Mouse (Mus musculus) layer of hippocampus, adult 2 months (tissue): ENCODE data around the gene Acod1. TPM values are rescaled to one million over a fixed set of nuclear protein-coding genes. Genes with fewer than 3 reads are reported as not detected.

Experiments
- DNase-seq, 2 experiments: peaks; one replicate each; pipeline ENCODE4 v3.0.0; 2022; ENCODE audit warnings: low spot score in 2 of 2
- H3K27ac ChIP-seq: fragments of 200-600 bp; 2 replicates; pipeline ENCODE4 v1.8.1; 2022
- H3K4me3 ChIP-seq: fragments of 200-600 bp; 2 replicates; pipeline ENCODE4 v1.8.1; 2022; ENCODE audit warnings: mild to moderate bottlenecking
- CTCF ChIP-seq: fragments of 200-600 bp; conservative IDR thresholded peaks from 2 replicates; pipeline ENCODE4 v1.8.1; 2022; ENCODE audit warnings: antibody characterized with exemption, mild to moderate bottlenecking, moderate library complexity
- long read RNA-seq, 2 experiments: library from polyadenylated mRNA; stranded (forward); transcript quantifications; one replicate each; pipeline ENCODE4 v2.0.0; 2021; ENCODE audit warnings: borderline mapping rate in 2 of 2
- total RNA-seq, 2 experiments: library from RNA; stranded (reverse); gene quantifications; 2 replicates each; pipeline ENCODE4 v1.2.3; 2021

Gene Acod1
- total RNA-seq: not detected
- long read RNA-seq, experiment 1: 0 reads
- long read RNA-seq, experiment 2: 0 reads

GRCm38 (mm10) chr14:103046677-103047076, at the start of gene Acod1:
Gene Acod1, plus strand, starts transcription at chr14:103046977.
- TF ChIP-seq CTCF: no peak
- Histone ChIP-seq H3K4me3 (no peak within 1 kb of the TSS), H3K27ac (no peak within 1 kb of the TSS)
- DNase-seq: no peak

- DNase-seq: no peak
- no peak overlapping the region for H3K4me3 ChIP-seq
- no peak for TF ChIP-seq CTCF
- H3K27ac ChIP-seq: no peak overlapping the region
These were observed 39.0 kb upstream of the Acod1 start for GRCm38 (mm10) chr14:103007737-103008136.

- peak; percentile 29 to 42 for DNase-seq
- H3K4me3 ChIP-seq: no peak overlapping the region
- peak; percentile 81 for TF ChIP-seq CTCF
- H3K27ac ChIP-seq: 0 out of 2 replicates have a peak overlapping the region, but pooled peaks have one; percentile 29
These were observed 35.0 kb upstream of the Acod1 start for GRCm38 (mm10) chr14:103011782-103012181.

GRCm38 (mm10) chr14:103012563-103013150, 34.1 kb upstream of the Acod1 start:
- DNase-seq: peak; percentile 48 to 65
- no peak overlapping the region for H3K27ac ChIP-seq
- peak; percentile 91 for TF ChIP-seq CTCF
- no peak overlapping the region for H3K4me3 ChIP-seq

GRCm38 (mm10) chr14:103017009-103017408, 29.8 kb upstream of the Acod1 start:
- no peak overlapping the region for H3K4me3 ChIP-seq
- no peak for DNase-seq
- H3K27ac ChIP-seq: no peak overlapping the region
- TF ChIP-seq CTCF: no peak

GRCm38 (mm10) chr14:103020046-103020445, 26.7 kb upstream of the Acod1 start:
- TF ChIP-seq CTCF: no peak
- no peak for DNase-seq
- no peak overlapping the region for H3K4me3 ChIP-seq
- H3K27ac ChIP-seq: no peak overlapping the region

GRCm38 (mm10) chr14:103029203-103029602, 17.6 kb upstream of the Acod1 start:
- TF ChIP-seq CTCF: no peak
- Histone ChIP-seq H3K4me3 (no peak overlapping the region), H3K27ac (no peak overlapping the region)
- DNase-seq: no peak

GRCm38 (mm10) chr14:103033271-103033823, 13.4 kb upstream of the Acod1 start:
- H3K27ac ChIP-seq: no peak overlapping the region
- TF ChIP-seq CTCF: no peak
- no peak for DNase-seq
- no peak overlapping the region for H3K4me3 ChIP-seq

GRCm38 (mm10) chr14:103034076-103034475, 12.7 kb upstream of the Acod1 start:
- no peak for TF ChIP-seq CTCF
- H3K27ac ChIP-seq: no peak overlapping the region
- H3K4me3 ChIP-seq: no peak overlapping the region
- DNase-seq: no peak

- no peak for DNase-seq
- no peak overlapping the region for H3K27ac ChIP-seq
- no peak for TF ChIP-seq CTCF
- no peak overlapping the region for H3K4me3 ChIP-seq
These were observed 9.8 kb upstream of the Acod1 start for GRCm38 (mm10) chr14:103037016-103037415.

GRCm38 (mm10) chr14:103048292-103049086, 1.7 kb downstream of the Acod1 start:
- no peak for DNase-seq
- no peak for TF ChIP-seq CTCF
- H3K27ac ChIP-seq: no peak overlapping the region
- H3K4me3 ChIP-seq: no peak overlapping the region

GRCm38 (mm10) chr14:103051159-103051769, 4.5 kb downstream of the Acod1 start:
- Histone ChIP-seq H3K4me3 (no peak overlapping the region), H3K27ac (no peak overlapping the region)
- peak; percentile 77 for DNase-seq
- peak; percentile 99 for TF ChIP-seq CTCF

GRCm38 (mm10) chr14:103054731-103055130, 8.0 kb downstream of the Acod1 start:
- H3K27ac ChIP-seq: no peak overlapping the region
- TF ChIP-seq CTCF: no peak
- no peak overlapping the region for H3K4me3 ChIP-seq
- no peak for DNase-seq
